Mouse (Mus musculus): ENCODE measurements at regions not wholly inside any gene's neighbourhood (a gene's known extent, or its start where the extent isn't known, plus 50 kb on each side); places are given as distances from the start of the nearest gene placed in this dataset.

- no peak for TF ChIP-seq CTCF (IDR thresholded peaks at IDR 0.05; ENCODE audit: insufficient read depth, low read length)
- no peak for TF ChIP-seq POLR2A (IDR thresholded peaks at IDR 0.05; ENCODE audit: borderline replicate concordance, extremely low read depth, low read depth, low read length)
Measured at GRCm38 (mm10) chr3:80160473-80160872, 276.1 kb downstream of the Fam198b start.

All from lung, adult 2 months (tissue).